Mouse (Mus musculus) kidney, embryonic 16.5 days (tissue): ENCODE data around the gene Gm49333. TPM values are rescaled to one million over a fixed set of nuclear protein-coding genes. Genes with fewer than 3 reads are reported as not detected.
A peak's percentile ranks its signal among the peaks of the same experiment; 100 is the strongest.

Experiments
- ATAC-seq: fragments of 200-750 bp; cut with Nextera tagmentation; 2 replicates; pipeline ENCODE4 v1.8.0; 2017; ENCODE audit warnings: moderate TSS enrichment; ENCODE audit not compliant: low FRiP score, low TSS enrichment
- H3K27ac ChIP-seq: fragments of 300-500 bp; sonication (generic); 2 replicates; pipeline ENCODE4 v1.5.1; 2014; ENCODE audit warnings: low read length
- H3K27me3 ChIP-seq: fragments of 300-500 bp; sonication (generic); 2 replicates; pipeline ENCODE4 v1.6.1; 2014; ENCODE audit warnings: low read length, control low read depth, mixed read lengths; ENCODE audit not compliant: insufficient read depth
- H3K36me3 ChIP-seq: fragments of 300-500 bp; sonication (generic); 2 replicates; pipeline ENCODE4 v1.6.1; 2014; ENCODE audit warnings: low read length, control low read depth, mixed read lengths; ENCODE audit not compliant: insufficient read depth
- H3K4me1 ChIP-seq: fragments of 300-500 bp; sonication (generic); 2 replicates; pipeline ENCODE4 v1.6.1; 2014; ENCODE audit warnings: low read length, control low read depth, mixed read lengths; ENCODE audit not compliant: insufficient read depth
- H3K4me2 ChIP-seq: fragments of 300-500 bp; sonication (generic); replicated peaks from 2 replicates; pipeline ENCODE4 v1.6.1; 2014; ENCODE audit warnings: low read depth, low read length
- H3K4me3 ChIP-seq: fragments of 300-500 bp; sonication (generic); 2 replicates; pipeline ENCODE4 v1.5.1; 2014; ENCODE audit warnings: mild to moderate bottlenecking, low read length
- H3K9ac ChIP-seq: fragments of 300-500 bp; sonication (generic); replicated peaks from 2 replicates; pipeline ENCODE4 v1.6.1; 2014; ENCODE audit warnings: low read length
- H3K9me3 ChIP-seq: fragments of 300-500 bp; sonication (generic); 2 replicates; pipeline ENCODE4 v1.6.1; 2016; ENCODE audit warnings: low read length, control low read depth
- WGBS: fragments of 180-500 bp; shearing (Covaris S2); extraction: QIAGEN DNeasy Blood & Tissue Kit; methylation state at CpG from one replicate; pipeline ENCODE4 v1.1.7; 2014; 5-methylcytosine and 5-hydroxymethylcytosine counted together
- polyA plus RNA-seq: library from polyadenylated mRNA; unstranded; fragments of >200 nt; fragmentation: Nextera tagmentation; extraction: Ambion mirVana; gene quantifications from 2 replicates; pipeline ENCODE4 v1.2.1, GENCODE M21; 2015

Gm49333 gene
- polyA plus RNA-seq, 1 experiment from 2014 or later: not detected

DNA sequence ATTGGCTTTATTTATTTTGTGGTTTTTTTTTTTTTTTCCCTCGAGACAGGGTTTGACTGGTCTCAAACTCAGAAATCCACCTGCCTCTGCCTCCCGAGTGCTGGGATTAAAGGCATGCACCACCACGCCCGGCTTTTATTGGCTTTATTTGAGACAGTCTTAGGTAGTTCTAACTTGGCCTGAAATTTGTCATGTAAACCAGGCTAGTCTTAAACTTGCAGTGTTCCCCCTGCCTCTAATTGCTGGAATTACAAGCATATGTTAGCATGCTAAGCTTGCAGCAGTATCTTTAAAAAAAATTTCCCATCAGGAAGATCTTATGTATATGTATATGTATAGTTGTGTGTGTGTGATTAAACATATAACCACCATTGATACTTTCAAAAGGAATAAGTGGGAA, 65.3 kb downstream of the Gm49333 start:
- Histone ChIP-seq H3K4me3 (no peak overlapping the region), H3K9me3 (no peaks in the 10 kb centered on the region), H3K9ac (no peak overlapping the region), H3K4me2 (no peak overlapping the region), H3K27ac (no peak overlapping the region), H3K36me3 (peaks cover 64% of the 10 kb centered on the region), H3K4me1 (peaks cover 14% of the 10 kb centered on the region), H3K27me3 (no peaks in the 10 kb centered on the region)
- no peak for ATAC-seq
- WGBS: 83% methylated on average over 4 of the region's 4 CpGs

DNA sequence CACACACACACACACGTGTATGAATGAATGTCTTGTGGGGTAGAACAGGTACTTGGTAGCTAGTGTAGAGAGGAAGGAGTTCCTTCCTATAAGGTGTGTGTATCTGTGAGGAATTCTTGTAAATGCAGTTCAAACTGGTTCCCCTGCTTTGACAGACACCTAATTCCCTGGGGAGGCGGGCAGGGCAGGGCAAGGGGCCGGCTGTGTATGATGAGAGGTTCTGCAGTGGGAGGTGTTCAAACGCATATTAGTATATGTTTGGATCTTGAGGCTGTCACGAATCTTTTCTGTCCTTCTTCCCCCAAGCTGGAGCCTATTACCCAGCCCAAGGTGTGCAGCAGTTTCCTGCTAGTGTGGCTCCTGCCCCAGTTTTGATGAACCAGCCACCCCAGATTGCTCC, 66.0 kb downstream of the Gm49333 start:
- Histone ChIP-seq H3K4me2 (no peak overlapping the region), H3K4me1 (peaks cover 14% of the 10 kb centered on the region), H3K27ac (no peak overlapping the region), H3K27me3 (no peaks in the 10 kb centered on the region), H3K9me3 (no peaks in the 10 kb centered on the region), H3K4me3 (no peak overlapping the region), H3K9ac (no peak overlapping the region), H3K36me3 (peaks cover 71% of the 10 kb centered on the region)
- no peak for ATAC-seq
- 89% methylated on average over 5 of the region's 5 CpGs for WGBS

DNA sequence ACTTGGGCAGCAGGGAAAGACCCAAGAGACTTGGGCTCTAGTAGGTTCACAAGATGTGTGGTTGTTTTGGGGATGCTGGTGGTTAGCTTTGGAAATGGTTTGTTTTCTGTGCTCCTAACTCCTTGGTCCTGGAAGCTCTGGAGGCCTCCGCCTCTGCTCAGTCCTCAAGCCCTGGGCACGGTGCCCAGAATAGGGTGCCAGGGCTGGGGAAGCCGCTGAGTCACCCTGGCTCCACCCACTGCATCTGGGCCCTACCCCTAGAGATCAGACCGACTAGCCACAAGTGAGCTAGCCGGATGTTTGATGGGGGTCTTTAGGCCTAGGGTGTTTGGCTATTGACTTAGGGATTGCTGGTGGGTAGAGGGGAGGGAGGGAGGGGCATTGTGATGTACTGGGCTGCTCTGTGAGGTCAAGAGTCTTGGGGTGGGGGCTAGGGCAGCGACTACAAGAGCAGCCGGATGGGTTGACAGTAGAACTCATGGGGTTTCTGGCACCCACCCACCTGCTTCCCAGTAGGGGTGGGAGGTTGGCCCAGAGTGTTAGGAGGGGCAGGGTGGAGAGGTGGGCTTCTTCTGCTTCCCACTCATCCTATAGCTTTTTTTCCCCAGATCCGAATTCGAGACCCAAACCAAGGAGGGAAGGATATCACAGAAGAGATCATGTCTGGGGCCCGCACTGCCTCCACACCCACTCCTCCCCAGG, 66.7 kb downstream of the Gm49333 start:
- 84% methylated on average over 10 of the region's 10 CpGs for WGBS
- H3K4me1 ChIP-seq: peaks cover 14% of the 10 kb centered on the region
- H3K27me3 ChIP-seq: no peaks in the 10 kb centered on the region
- no peak overlapping the region for H3K4me2 ChIP-seq
- peaks cover 78% of the 10 kb centered on the region for H3K36me3 ChIP-seq
- H3K4me3 ChIP-seq: no peak overlapping the region
- H3K9me3 ChIP-seq: no peaks in the 10 kb centered on the region
- H3K9ac ChIP-seq: no peak overlapping the region
- no peak for ATAC-seq
- no peak overlapping the region for H3K27ac ChIP-seq

DNA sequence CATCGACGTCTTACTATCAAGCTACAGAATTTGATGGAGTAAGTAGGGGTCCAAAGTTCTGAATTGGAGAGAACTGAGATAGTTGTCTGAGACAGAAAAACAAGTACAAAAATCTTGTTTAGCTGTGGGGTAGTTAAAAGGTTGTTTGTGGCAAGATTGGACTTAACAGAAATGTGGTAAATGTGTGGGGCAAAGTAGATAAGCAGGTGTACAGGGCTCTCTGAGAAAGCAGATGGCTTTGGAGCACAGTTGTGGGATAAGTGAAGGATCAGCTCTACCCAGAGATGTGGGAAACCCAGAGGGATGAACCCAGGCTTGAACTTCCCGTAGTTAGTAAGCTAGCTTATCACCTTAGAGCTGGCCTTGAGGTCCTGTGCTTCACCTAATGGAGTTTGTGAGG, 79.4 kb downstream of the Gm49333 start:
- Histone ChIP-seq H3K27ac (no peak overlapping the region), H3K9ac (no peak overlapping the region), H3K4me1 (peaks cover 24% of the 10 kb centered on the region), H3K9me3 (no peaks in the 10 kb centered on the region), H3K27me3 (no peaks in the 10 kb centered on the region), H3K36me3 (peaks cover 59% of the 10 kb centered on the region), H3K4me3 (no peak overlapping the region), H3K4me2 (no peak overlapping the region)
- 80% methylated on average over 3 of the region's 3 CpGs for WGBS
- no peak for ATAC-seq

DNA sequence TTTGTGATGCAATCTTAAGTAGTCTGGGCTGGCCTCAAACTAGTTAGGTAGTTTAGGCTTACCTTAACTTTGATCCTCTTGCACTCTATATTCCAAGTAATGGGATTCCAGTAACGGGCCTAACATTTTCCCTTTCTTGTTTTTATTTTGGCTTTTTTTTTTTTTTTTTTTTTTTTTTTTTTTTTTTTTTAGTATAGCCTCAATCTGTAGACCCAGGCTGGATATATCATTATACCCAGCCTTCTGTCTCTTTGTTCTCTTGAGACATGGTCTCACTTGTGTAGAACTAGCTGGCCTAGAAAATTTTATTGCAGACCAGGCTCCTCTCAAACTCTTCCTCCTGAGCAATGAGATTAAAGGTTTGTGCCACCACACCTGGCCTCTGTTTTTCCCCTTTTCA, 80.2 kb downstream of the Gm49333 start:
- Histone ChIP-seq H3K27me3 (no peaks in the 10 kb centered on the region), H3K36me3 (peaks cover 50% of the 10 kb centered on the region), H3K4me3 (no peak overlapping the region), H3K4me2 (no peak overlapping the region), H3K4me1 (peaks cover 31% of the 10 kb centered on the region), H3K9me3 (no peaks in the 10 kb centered on the region), H3K9ac (no peak overlapping the region), H3K27ac (no peak overlapping the region)
- 74% methylated on average over 1 of the region's 1 CpGs for WGBS
- no peak for ATAC-seq

DNA sequence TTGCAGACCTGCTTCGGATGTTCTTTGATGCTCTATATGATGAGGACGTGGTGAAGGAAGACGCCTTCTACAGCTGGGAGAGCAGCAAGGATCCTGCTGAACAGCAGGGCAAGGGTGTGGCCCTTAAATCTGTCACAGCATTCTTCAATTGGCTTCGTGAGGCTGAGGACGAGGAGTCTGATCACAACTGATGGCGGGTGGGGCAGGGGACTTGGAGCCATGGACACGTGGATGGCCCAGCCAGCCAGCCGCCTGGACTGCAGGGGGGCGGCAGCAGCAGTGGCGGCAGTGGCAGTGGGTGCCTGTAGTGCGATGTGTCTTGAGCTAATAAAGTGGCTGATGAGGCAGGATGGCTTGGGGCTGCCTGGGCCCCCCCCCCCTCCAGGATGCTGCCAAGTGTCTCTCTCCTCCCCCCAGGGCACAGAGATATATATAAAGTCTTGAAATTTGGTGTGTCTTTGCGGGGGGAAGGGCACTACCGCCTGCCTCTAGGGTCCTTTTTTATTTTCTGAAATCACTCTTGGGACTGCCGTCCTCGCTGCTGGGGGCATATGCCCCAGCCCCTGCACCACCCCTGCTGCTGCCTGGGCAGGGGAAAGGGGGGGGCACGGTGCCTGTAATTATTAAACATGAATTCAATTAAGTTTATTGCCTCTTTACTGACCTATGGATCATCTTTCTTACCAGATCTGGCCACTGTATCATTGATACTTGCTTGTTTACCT, 81.0 kb downstream of the Gm49333 start:
- Histone ChIP-seq H3K9ac (no peak overlapping the region), H3K4me3 (no peak overlapping the region), H3K4me2 (peak overlapping the region; percentile 93), H3K4me1 (peaks cover 31% of the 10 kb centered on the region), H3K27me3 (no peaks in the 10 kb centered on the region), H3K27ac (no peak overlapping the region), H3K9me3 (no peaks in the 10 kb centered on the region), H3K36me3 (peaks cover 42% of the 10 kb centered on the region)
- ATAC-seq: no peak; the same call in 1 of the 2 replicates
- 41% methylated on average over 16 of the region's 16 CpGs for WGBS

DNA sequence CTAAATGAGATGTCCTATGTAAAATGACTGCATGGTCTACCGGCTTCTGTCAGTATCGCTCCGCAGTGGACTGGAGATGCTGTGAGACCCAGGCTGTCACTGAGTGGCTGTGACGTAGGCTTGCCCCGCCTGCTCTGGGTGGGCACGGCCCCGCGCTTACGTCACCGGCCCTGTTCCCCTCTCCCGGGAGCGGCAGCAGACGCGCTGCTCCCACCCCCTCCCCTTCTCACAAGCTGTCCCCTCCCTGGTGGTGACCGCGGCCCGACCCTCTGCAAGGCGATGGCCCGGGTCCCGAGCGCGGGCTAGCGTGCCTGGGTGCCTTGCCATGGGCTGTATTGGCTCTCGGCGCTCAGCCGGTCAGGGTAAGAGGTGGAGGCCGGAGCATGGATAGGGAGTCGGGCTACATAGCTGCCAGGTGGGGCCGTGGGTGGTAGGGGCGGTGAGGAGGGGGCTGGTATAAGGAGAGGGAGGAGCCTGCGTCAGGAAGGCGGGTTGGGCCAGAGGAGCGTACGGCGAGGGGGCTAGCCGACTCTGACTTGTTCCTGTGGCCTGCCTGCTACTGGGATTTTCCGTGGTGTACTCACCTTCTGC, 81.8 kb downstream of the Gm49333 start, which contains the start of gene Fam131a:
Fam131a (plus strand) TSS at position 131 of the 591 bp plus-strand sequence.
- H3K27ac ChIP-seq: peak within 1 kb of the TSS; percentile 88
- peaks cover 31% of the 10 kb centered on the region for H3K4me1 ChIP-seq
- peak; percentile 95 for ATAC-seq
- H3K36me3 ChIP-seq: peaks cover 36% of the 10 kb centered on the region
- under 1% methylated on average over 36 of the region's 37 CpGs for WGBS
- peak within 1 kb of the TSS; percentile 79 for H3K9ac ChIP-seq
- H3K4me3 ChIP-seq: peak within 1 kb of the TSS; percentile 73
- H3K9me3 ChIP-seq: no peaks in the 10 kb centered on the region
- H3K4me2 ChIP-seq: peak within 1 kb of the TSS; percentile 93
- H3K27me3 ChIP-seq: no peaks in the 10 kb centered on the region

DNA sequence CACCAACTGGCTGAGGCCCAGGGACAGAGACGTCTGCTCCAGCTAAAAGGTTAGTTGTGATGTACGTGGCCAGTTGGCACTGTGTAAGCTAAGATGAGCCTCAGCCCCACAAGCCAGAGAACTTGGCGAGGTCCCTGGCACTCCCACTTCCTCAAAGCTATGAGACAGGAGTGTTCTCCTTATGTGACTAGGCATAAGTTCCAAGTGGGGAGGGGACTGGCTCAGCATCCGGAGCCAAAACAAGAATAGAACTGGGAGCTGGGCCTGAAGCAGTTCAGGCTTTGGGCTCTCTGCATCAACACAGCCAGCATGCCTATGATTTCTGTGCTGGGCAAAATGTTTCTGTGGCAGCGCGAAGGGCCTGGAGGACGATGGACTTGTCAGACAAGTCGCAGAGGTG, 83.4 kb downstream of the Gm49333 start:
- H3K27ac ChIP-seq: 0 out of 2 replicates have a peak overlapping the region, but pooled peaks have one; percentile 8
- no peak overlapping the region for H3K9ac ChIP-seq

More for the DNA sequence above, 83.4 kb downstream of the Gm49333 start:
- H3K27me3 ChIP-seq: no peaks in the 10 kb centered on the region
- H3K4me3 ChIP-seq: peak overlapping the region; percentile 9; the same call in 1 of the 2 replicates
- H3K4me1 ChIP-seq: peaks cover 31% of the 10 kb centered on the region
- 78% methylated on average over 8 of the region's 8 CpGs for WGBS
- H3K36me3 ChIP-seq: peaks cover 20% of the 10 kb centered on the region
- H3K9me3 ChIP-seq: no peaks in the 10 kb centered on the region
- ATAC-seq: no peak
- peak overlapping the region; percentile 59 for H3K4me2 ChIP-seq
